Mouse (Mus musculus): ENCODE data around the gene Abcg2. TPM values are rescaled to one million over a fixed set of nuclear protein-coding genes. Genes with fewer than 3 reads are reported as not detected.
A peak's percentile ranks its signal among the peaks of the same experiment; 100 is the strongest.

The Abcg2 gene
- polyA plus RNA-seq, 1 experiment: not detected

DNA sequence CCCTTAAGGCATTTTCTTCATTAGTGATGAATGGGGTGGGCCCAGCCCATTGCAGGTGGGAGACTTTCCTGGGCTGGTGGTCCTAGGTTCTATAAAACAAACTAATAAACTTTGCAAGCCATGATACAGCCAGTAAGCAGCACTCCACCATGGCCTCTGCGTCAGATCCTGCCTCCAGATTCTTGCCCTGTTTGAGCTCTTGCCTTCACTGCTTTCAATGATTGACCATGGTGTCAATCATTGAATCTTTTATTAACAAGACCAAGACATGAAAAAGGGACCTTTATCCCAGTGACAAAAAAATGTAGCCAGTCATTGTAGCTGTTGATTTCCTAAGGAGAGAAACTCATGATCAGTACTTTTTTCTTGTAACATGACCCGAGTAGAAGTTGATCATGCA lies 55.1 kb downstream of the Abcg2 start:
- no peak overlapping the region for H3K27ac ChIP-seq (ENCODE audit: insufficient read depth, low read depth, low read length)
- TF ChIP-seq POLR2A (IDR thresholded peaks at IDR 0.05; ENCODE audit: insufficient read depth, low read depth, low read length): no peak
- no peak for TF ChIP-seq CTCF (IDR thresholded peaks at IDR 0.05; ENCODE audit: insufficient read depth, low read depth, low read length)
- no peak overlapping the region for H3K4me3 ChIP-seq (ENCODE audit: insufficient read depth, low read depth, low read length)
- H3K4me1 ChIP-seq (ENCODE audit: control insufficient read depth, insufficient read depth, low read length): no peaks in the 10 kb centered on the region
- whole genome bisulfite sequencing: 90% methylated on average over 2 of the region's 2 CpGs

DNA sequence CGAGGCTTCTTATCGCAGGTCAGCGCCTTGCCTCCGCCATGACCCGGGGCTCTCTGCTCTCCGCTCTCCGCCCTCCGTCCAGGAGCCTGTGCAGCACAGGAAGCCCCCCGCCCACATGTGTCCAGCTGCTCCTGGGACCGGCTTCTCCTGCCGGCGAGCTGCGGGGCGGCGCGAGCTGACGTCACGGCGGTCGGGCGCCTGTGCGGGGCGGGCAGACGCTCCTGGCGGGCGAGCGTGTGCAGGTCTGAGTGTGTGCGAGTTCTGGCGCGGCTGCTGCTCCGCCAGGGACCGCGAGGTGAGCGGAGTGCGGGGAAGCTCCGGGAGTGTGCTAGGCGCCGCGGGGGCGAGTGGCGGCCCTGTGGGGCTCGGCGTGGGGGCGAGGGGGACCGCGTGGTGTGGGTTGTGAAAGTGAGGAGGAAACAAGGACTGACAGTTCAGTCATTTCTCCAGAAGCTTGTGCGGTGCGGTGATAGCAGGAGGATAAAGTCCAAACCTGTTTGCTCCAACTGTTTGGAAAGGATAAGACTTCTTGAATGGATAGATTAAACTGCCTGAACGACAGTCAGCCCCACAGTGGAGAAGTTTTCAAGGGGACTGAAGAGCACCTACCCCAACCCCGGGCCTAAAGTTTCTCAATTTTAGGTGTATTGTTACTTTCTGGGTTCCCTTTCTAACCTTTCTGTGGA lies 56.2 kb downstream of the Abcg2 start:
- no peak overlapping the region for H3K27ac ChIP-seq (ENCODE audit: insufficient read depth, low read depth, low read length)
- H3K4me3 ChIP-seq (ENCODE audit: insufficient read depth, low read depth, low read length): peak overlapping the region; percentile 69
- TF ChIP-seq CTCF (IDR thresholded peaks at IDR 0.05; ENCODE audit: insufficient read depth, low read depth, low read length): peak; percentile 30; the same call in 1 of the 2 replicates
- TF ChIP-seq POLR2A (IDR thresholded peaks at IDR 0.05; ENCODE audit: insufficient read depth, low read depth, low read length): 0 out of 2 replicates have a peak, but pooled peaks have one; percentile 26
- no peaks in the 10 kb centered on the region for H3K4me1 ChIP-seq (ENCODE audit: control insufficient read depth, insufficient read depth, low read length)
- WGBS: 1% methylated on average over 50 of the region's 50 CpGs

GRCm38 (mm10) chr6:58641056-58641799 lies 56.9 kb downstream of the Abcg2 start:
- H3K4me1 ChIP-seq (ENCODE audit: control insufficient read depth, insufficient read depth, low read length): no peaks in the 10 kb centered on the region
- WGBS: 49% methylated on average over 11 of the region's 11 CpGs
- H3K27ac ChIP-seq (ENCODE audit: insufficient read depth, low read depth, low read length): no peak overlapping the region
- TF ChIP-seq CTCF (IDR thresholded peaks at IDR 0.05; ENCODE audit: insufficient read depth, low read depth, low read length) (no peak), POLR2A (IDR thresholded peaks at IDR 0.05; ENCODE audit: insufficient read depth, low read depth, low read length) (no peak)
- H3K4me3 ChIP-seq (ENCODE audit: insufficient read depth, low read depth, low read length): no peak overlapping the region

DNA sequence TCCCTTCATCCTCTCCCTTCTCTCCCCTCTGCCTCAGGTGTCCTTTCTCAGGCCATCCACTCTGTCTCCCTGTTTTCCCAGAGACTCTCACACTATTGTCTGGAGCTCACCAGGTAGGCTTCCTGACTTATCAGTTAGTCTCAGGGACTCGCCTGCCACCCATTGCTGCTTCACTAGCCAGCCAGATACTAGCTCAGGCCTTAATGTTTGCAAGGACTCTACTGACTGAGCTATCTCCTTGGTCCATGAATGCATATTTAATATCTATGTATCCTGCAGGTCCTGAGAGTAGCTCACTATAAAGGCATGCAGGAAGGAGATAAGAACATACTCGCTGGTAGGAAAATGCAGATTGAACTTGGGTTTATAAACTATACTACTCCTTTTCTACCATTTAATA lies 57.9 kb downstream of the Abcg2 start:
- Histone ChIP-seq H3K4me1 (ENCODE audit: control insufficient read depth, insufficient read depth, low read length) (no peaks in the 10 kb centered on the region), H3K27ac (ENCODE audit: insufficient read depth, low read depth, low read length) (no peak overlapping the region), H3K4me3 (ENCODE audit: insufficient read depth, low read depth, low read length) (no peak overlapping the region; the same call in 1 of the 2 replicates)
- 93% methylated on average over 2 of the region's 2 CpGs for WGBS
- TF ChIP-seq POLR2A (IDR thresholded peaks at IDR 0.05; ENCODE audit: insufficient read depth, low read depth, low read length) (no peak), CTCF (IDR thresholded peaks at IDR 0.05; ENCODE audit: insufficient read depth, low read depth, low read length) (no peak)

DNA sequence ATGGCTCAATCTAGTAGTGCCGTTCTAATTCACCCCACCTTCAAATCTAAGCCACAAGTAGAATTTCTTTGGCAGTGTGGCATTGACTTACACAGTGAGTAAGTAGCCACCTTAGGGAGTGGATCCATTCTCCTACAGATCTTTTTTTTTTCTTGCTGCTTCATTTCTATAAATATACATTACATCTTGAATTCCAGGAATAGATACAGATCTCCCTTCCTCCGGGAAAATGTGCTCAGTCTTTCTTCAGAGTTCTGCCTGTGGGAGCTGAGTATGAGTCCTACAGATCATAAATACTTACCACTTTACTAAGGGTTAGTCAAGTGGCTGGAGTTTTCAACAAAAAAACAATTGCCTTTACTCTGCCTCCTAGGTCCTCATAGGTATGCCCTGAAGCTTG lies 60.3 kb downstream of the Abcg2 start:
- 57% methylated on average over 2 of the region's 2 CpGs for WGBS
- no peak overlapping the region for H3K4me3 ChIP-seq (ENCODE audit: insufficient read depth, low read depth, low read length)

DNA sequence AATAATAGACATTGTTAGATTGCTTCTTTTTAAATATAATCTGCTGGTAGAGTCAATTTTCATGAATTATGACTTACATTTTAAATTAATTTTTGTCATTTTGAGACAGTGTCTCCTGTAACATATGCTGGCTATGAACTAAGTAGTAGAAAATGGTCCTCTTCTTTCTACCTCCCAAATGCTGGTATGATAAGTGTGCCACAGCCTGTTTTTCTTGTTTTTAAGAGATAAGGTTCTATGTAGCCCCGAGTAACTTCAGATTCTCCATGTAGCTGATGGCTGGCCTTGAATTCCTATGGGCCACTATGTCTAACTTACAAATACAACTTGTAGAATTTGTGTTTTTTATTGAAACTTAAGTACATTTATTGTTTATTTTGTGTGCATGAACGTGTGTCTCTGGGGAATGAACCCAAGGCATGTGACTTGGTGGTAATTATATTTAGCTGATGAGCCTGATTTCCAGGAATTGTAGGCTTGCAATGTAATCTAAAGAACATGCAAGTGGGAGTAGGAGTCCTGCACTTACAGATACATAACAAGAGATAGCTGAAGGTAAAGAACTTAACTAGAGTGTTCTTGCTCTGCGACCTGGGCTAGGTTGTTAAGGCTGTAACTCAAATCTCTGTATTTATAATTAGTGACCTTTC lies 63.9 kb downstream of the Abcg2 start:
- TF ChIP-seq POLR2A (IDR thresholded peaks at IDR 0.05; ENCODE audit: insufficient read depth, low read depth, low read length): no peak
- no peak for TF ChIP-seq CTCF (IDR thresholded peaks at IDR 0.05; ENCODE audit: insufficient read depth, low read depth, low read length)
- Histone ChIP-seq H3K27ac (ENCODE audit: insufficient read depth, low read depth, low read length) (no peak overlapping the region), H3K4me3 (ENCODE audit: insufficient read depth, low read depth, low read length) (no peak overlapping the region), H3K4me1 (ENCODE audit: control insufficient read depth, insufficient read depth, low read length) (no peaks in the 10 kb centered on the region)
- 85% methylated on average over 3 of the region's 3 CpGs for WGBS

More for the DNA sequence above, 60.3 kb downstream of the Abcg2 start:
- no peaks in the 10 kb centered on the region for H3K4me1 ChIP-seq (ENCODE audit: control insufficient read depth, insufficient read depth, low read length)
- no peak overlapping the region for H3K27ac ChIP-seq (ENCODE audit: insufficient read depth, low read depth, low read length)
- TF ChIP-seq POLR2A (IDR thresholded peaks at IDR 0.05; ENCODE audit: insufficient read depth, low read depth, low read length) (no peak), CTCF (IDR thresholded peaks at IDR 0.05; ENCODE audit: insufficient read depth, low read depth, low read length) (no peak)

GRCm38 (mm10) chr6:58650136-58650535 lies 65.8 kb downstream of the Abcg2 start:
- Histone ChIP-seq H3K4me3 (ENCODE audit: insufficient read depth, low read depth, low read length) (no peak overlapping the region), H3K27ac (ENCODE audit: insufficient read depth, low read depth, low read length) (no peak overlapping the region), H3K4me1 (ENCODE audit: control insufficient read depth, insufficient read depth, low read length) (no peaks in the 10 kb centered on the region)
- TF ChIP-seq POLR2A (IDR thresholded peaks at IDR 0.05; ENCODE audit: insufficient read depth, low read depth, low read length) (no peak), CTCF (IDR thresholded peaks at IDR 0.05; ENCODE audit: insufficient read depth, low read depth, low read length) (no peak)
- 87% methylated on average over 3 of the region's 3 CpGs for WGBS

GRCm38 (mm10) chr6:58651038-58651437 lies 66.7 kb downstream of the Abcg2 start:
- no peak overlapping the region for H3K4me3 ChIP-seq (ENCODE audit: insufficient read depth, low read depth, low read length)
- TF ChIP-seq CTCF (IDR thresholded peaks at IDR 0.05; ENCODE audit: insufficient read depth, low read depth, low read length): no peak
- TF ChIP-seq POLR2A (IDR thresholded peaks at IDR 0.05; ENCODE audit: insufficient read depth, low read depth, low read length): no peak
- H3K27ac ChIP-seq (ENCODE audit: insufficient read depth, low read depth, low read length): no peak overlapping the region
- WGBS: 67% methylated on average over 1 of the region's 1 CpGs
- no peaks in the 10 kb centered on the region for H3K4me1 ChIP-seq (ENCODE audit: control insufficient read depth, insufficient read depth, low read length)

Measured in olfactory bulb, adult 2 months (tissue).